Mouse (Mus musculus): ENCODE measurements around the gene Aqp12. TPM values are rescaled to one million over a fixed set of nuclear protein-coding genes. Genes with fewer than 3 reads are reported as not detected.

The Aqp12 gene
- polyA plus RNA-seq, 1 experiment = not detected

DNA sequence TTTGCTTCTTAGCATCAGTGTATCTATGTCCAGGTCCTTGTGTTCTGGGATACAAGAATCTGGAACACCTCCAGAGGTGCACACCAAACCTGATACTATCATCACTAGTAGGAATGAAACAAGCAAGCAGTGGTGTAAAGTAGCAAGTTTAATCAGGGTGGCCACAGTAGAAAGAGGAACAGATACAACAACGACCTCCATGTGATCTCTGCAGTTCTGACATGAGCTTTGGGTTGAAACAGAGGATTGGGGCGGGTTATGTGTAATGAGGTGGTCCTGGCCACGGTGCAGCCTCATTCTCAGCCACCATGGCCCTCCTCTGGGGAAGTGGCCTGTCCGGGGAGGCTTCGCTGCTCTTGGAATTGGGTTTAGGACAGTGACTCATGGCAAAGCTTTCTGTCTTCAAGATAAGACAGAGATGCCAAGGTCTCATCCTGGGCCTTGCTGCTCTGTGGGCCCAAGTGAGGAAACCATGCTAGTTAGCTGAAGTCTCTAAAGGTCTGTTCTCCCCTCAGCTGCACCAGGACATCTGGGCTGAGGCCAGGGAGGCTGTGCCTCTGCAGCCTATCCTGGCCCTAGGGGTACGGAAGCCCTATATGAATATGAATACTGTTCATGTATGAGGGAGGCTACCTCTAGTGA is 13.8 kb upstream of the Aqp12 start:
- no peak for DNase-seq
- Histone ChIP-seq H3K4me1 (ENCODE audit: control insufficient read depth, insufficient read depth, low read length) (no peaks in the 10 kb centered on the region), H3K4me3 (ENCODE audit: insufficient read depth, low read depth, low read length) (no peak overlapping the region), H3K36me3 (ENCODE audit: control insufficient read depth, insufficient read depth, low read length) (no peaks in the 10 kb centered on the region), H3K27me3 (replicated peaks; ENCODE audit: control insufficient read depth, insufficient read depth, low read length) (no peaks in the 10 kb centered on the region), H3K27ac (ENCODE audit: insufficient read depth, low read depth, low read length) (no peak overlapping the region)
- no peak for TF ChIP-seq POLR2A (IDR thresholded peaks at IDR 0.05; ENCODE audit: low read depth, low read length)
- TF ChIP-seq CTCF (conservative IDR thresholded peaks at IDR 0.05; ENCODE audit: insufficient read depth, insufficient read length, low read depth, low read length) = no peak
- 87% methylated on average over 6 of the region's 6 CpGs for WGBS

- H3K27me3 ChIP-seq (replicated peaks; ENCODE audit: control insufficient read depth, insufficient read depth, low read length) = no peaks in the 10 kb centered on the region
- H3K4me1 ChIP-seq (ENCODE audit: control insufficient read depth, insufficient read depth, low read length) = no peaks in the 10 kb centered on the region
- TF ChIP-seq CTCF (conservative IDR thresholded peaks at IDR 0.05; ENCODE audit: insufficient read depth, insufficient read length, low read depth, low read length) = no peak
- TF ChIP-seq POLR2A (IDR thresholded peaks at IDR 0.05; ENCODE audit: low read depth, low read length) = no peak
- 90% methylated on average over 2 of the region's 2 CpGs for WGBS
- H3K27ac ChIP-seq (ENCODE audit: insufficient read depth, low read depth, low read length) = no peak overlapping the region
- DNase-seq = no peak
- H3K4me3 ChIP-seq (ENCODE audit: insufficient read depth, low read depth, low read length) = no peak overlapping the region
- H3K36me3 ChIP-seq (ENCODE audit: control insufficient read depth, insufficient read depth, low read length) = no peaks in the 10 kb centered on the region
Measured at GRCm38 (mm10) chr1:92992880-92993279, 13.3 kb upstream of the Aqp12 start.

DNA sequence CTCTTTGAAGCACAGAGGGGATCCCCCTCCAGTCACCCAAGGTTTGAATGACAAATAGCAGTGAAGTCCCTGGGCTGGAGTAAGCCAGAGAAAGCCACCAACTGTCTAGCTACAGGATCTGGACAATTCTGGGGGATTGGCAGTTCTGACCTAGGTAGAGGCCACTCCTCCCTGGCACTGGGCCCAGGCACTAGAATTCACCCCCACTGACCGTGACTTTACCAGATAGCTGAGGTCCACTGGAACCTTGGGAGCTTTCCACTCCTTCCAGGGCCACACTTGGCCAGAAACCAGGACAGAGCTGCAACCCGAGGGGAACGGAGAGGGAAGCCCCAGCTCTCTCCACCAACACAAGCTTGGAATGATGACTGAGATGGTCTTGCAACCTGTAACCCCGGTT is 3.1 kb downstream of the Aqp12 start:
- Histone ChIP-seq H3K27me3 (replicated peaks; ENCODE audit: control insufficient read depth, insufficient read depth, low read length) (no peaks in the 10 kb centered on the region), H3K27ac (ENCODE audit: insufficient read depth, low read depth, low read length) (no peak overlapping the region), H3K4me1 (ENCODE audit: control insufficient read depth, insufficient read depth, low read length) (no peaks in the 10 kb centered on the region), H3K36me3 (ENCODE audit: control insufficient read depth, insufficient read depth, low read length) (no peaks in the 10 kb centered on the region), H3K4me3 (ENCODE audit: insufficient read depth, low read depth, low read length) (no peak overlapping the region)
- WGBS = 37% methylated on average over 4 of the region's 4 CpGs
- peak; percentile 46 for DNase-seq
- no peak for TF ChIP-seq CTCF (conservative IDR thresholded peaks at IDR 0.05; ENCODE audit: insufficient read depth, insufficient read length, low read depth, low read length)
- no peak for TF ChIP-seq POLR2A (IDR thresholded peaks at IDR 0.05; ENCODE audit: low read depth, low read length)

- TF ChIP-seq POLR2A (IDR thresholded peaks at IDR 0.05; ENCODE audit: low read depth, low read length) (no peak), CTCF (conservative IDR thresholded peaks at IDR 0.05; ENCODE audit: insufficient read depth, insufficient read length, low read depth, low read length) (peak; percentile 51)
Measured at GRCm38 (mm10) chr1:93010731-93011130, 4.6 kb downstream of the Aqp12 start.

GRCm38 (mm10) chr1:93012103-93012585 is 6.0 kb downstream of the Aqp12 start:
- Histone ChIP-seq H3K27me3 (replicated peaks; ENCODE audit: control insufficient read depth, insufficient read depth, low read length) (no peaks in the 10 kb centered on the region), H3K27ac (ENCODE audit: insufficient read depth, low read depth, low read length) (no peak overlapping the region), H3K4me1 (ENCODE audit: control insufficient read depth, insufficient read depth, low read length) (no peaks in the 10 kb centered on the region), H3K36me3 (ENCODE audit: control insufficient read depth, insufficient read depth, low read length) (no peaks in the 10 kb centered on the region), H3K4me3 (ENCODE audit: insufficient read depth, low read depth, low read length) (no peak overlapping the region)
- DNase-seq = peak; percentile 18
- 76% methylated on average over 7 of the region's 7 CpGs for WGBS
- TF ChIP-seq CTCF (conservative IDR thresholded peaks at IDR 0.05; ENCODE audit: insufficient read depth, insufficient read length, low read depth, low read length) (no peak), POLR2A (IDR thresholded peaks at IDR 0.05; ENCODE audit: low read depth, low read length) (no peak)

More at GRCm38 (mm10) chr1:93010731-93011130, 4.6 kb downstream of the Aqp12 start:
- Histone ChIP-seq H3K27me3 (replicated peaks; ENCODE audit: control insufficient read depth, insufficient read depth, low read length) (no peaks in the 10 kb centered on the region), H3K4me3 (ENCODE audit: insufficient read depth, low read depth, low read length) (no peak overlapping the region), H3K27ac (ENCODE audit: insufficient read depth, low read depth, low read length) (no peak overlapping the region), H3K4me1 (ENCODE audit: control insufficient read depth, insufficient read depth, low read length) (no peaks in the 10 kb centered on the region), H3K36me3 (ENCODE audit: control insufficient read depth, insufficient read depth, low read length) (no peaks in the 10 kb centered on the region)
- DNase-seq = peak; percentile 5
- 29% methylated on average over 3 of the region's 3 CpGs for WGBS

- 73% methylated on average over 4 of the region's 4 CpGs for WGBS
- no peaks in the 10 kb centered on the region for H3K27me3 ChIP-seq (replicated peaks; ENCODE audit: control insufficient read depth, insufficient read depth, low read length)
Measured at GRCm38 (mm10) chr1:93013367-93013766, 7.2 kb downstream of the Aqp12 start.

DNA sequence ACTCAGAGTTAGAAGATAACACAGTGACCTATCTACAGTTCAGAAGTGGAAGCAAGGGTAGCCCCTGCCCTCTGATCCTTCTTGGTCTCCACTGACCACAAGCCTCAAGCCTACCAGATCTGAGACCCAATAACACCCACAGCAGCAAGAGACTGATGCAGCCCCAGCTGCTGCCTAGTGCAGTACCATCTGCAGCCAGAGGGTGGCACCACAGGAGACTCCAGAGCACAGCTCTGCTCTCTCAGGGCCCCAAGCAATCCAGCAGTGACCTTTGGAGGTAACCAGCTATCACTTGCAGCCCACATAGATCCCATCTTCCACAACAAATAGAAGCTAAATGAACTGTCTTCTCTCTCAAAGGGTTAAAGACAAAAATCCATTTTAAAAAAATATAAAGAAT is 8.3 kb downstream of the Aqp12 start:
- TF ChIP-seq CTCF (conservative IDR thresholded peaks at IDR 0.05; ENCODE audit: insufficient read depth, insufficient read length, low read depth, low read length) (peak; percentile 85), POLR2A (IDR thresholded peaks at IDR 0.05; ENCODE audit: low read depth, low read length) (no peak)
- Histone ChIP-seq H3K4me1 (ENCODE audit: control insufficient read depth, insufficient read depth, low read length) (no peaks in the 10 kb centered on the region), H3K27ac (ENCODE audit: insufficient read depth, low read depth, low read length) (no peak overlapping the region), H3K36me3 (ENCODE audit: control insufficient read depth, insufficient read depth, low read length) (no peaks in the 10 kb centered on the region), H3K27me3 (replicated peaks; ENCODE audit: control insufficient read depth, insufficient read depth, low read length) (no peaks in the 10 kb centered on the region), H3K4me3 (ENCODE audit: insufficient read depth, low read depth, low read length) (no peak overlapping the region)
- peak; percentile 63 for DNase-seq

More at GRCm38 (mm10) chr1:93013367-93013766, 7.2 kb downstream of the Aqp12 start:
- TF ChIP-seq CTCF (conservative IDR thresholded peaks at IDR 0.05; ENCODE audit: insufficient read depth, insufficient read length, low read depth, low read length) = no peak
- no peak for TF ChIP-seq POLR2A (IDR thresholded peaks at IDR 0.05; ENCODE audit: low read depth, low read length)
- H3K4me1 ChIP-seq (ENCODE audit: control insufficient read depth, insufficient read depth, low read length) = no peaks in the 10 kb centered on the region
- H3K4me3 ChIP-seq (ENCODE audit: insufficient read depth, low read depth, low read length) = no peak overlapping the region
- no peaks in the 10 kb centered on the region for H3K36me3 ChIP-seq (ENCODE audit: control insufficient read depth, insufficient read depth, low read length)
- no peak overlapping the region for H3K27ac ChIP-seq (ENCODE audit: insufficient read depth, low read depth, low read length)
- no peak for DNase-seq

Measured in kidney, adult 2 months (tissue).